Mouse (Mus musculus): ENCODE results near the gene Tppp3.

Gene Tppp3

GRCm38 (mm10) chr8:105467396-105467985, 3.8 kb downstream of the Tppp3 start:
- no peak for DNase-seq (ENCODE audit: low read depth)

DNA sequence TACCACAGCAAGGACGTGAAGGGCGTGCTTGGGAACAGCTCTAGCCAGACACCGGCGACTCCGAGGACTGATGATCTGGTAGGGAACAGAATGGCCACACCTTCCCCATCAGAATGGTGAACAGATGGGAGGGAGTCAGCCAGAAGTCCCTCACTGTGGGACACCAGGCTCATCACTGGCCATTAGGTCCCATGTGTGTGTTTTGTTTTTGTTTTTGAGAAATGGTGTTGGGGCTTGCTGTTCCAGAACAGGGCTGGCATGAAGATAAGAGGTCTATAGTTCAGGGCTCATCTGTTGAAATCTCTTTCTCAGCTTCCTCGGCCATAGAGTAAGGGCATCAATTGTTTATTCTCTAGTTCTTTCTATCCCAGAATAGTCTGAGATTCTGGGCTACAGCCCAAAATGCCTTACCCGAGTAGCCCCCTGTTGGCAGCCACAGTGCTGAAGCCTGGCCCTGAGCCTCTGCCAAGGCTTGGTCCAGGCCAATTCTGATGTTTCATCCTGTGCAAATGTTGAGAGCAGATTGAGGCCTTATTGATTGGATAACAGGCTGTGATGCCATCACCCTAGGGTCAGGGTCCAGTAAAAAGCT, 4.5 kb downstream of the Tppp3 start:
- no peak for DNase-seq (ENCODE audit: low read depth)

DNA sequence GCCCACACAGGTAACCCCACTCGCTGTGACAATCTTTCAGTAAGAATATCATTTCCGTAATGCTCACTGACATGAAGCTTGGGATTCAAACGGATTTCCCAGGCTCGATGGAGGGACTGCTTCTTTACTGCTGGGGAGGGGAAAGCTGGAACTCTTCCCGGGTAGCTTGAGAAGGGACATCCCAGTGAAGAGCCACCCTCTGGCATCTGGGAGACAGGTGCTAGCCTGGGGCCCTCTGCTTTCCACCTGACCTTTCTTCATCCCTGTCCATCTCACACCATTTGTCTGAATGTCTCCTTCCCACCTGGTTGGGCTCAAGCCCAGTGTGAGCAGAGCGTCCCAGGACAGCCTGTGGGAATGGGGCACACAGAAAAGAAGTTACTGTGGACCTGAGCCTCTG, 5.1 kb downstream of the Tppp3 start:
- no peak for DNase-seq (ENCODE audit: low read depth)

DNA sequence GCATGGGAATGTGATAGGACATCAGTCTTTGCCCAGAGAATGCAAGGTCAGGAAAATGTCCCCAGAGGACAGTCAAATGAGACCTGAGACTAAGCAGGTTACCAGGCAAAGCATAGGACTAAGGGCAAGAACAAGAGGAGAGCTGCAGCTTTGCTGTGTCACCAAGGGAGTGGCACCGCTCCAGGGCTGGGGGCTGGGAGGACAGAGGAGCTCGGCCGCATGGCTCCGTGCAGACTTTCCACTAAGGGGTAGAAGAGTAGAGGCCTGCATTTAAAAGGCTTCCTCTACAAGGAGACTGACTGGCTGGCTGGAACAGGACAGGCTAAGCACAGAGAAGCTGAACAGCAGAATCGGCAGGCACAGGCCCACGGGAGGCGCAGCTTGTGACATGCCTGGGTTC, 6.7 kb downstream of the Tppp3 start:
- no peak for DNase-seq (ENCODE audit: low read depth)

DNA sequence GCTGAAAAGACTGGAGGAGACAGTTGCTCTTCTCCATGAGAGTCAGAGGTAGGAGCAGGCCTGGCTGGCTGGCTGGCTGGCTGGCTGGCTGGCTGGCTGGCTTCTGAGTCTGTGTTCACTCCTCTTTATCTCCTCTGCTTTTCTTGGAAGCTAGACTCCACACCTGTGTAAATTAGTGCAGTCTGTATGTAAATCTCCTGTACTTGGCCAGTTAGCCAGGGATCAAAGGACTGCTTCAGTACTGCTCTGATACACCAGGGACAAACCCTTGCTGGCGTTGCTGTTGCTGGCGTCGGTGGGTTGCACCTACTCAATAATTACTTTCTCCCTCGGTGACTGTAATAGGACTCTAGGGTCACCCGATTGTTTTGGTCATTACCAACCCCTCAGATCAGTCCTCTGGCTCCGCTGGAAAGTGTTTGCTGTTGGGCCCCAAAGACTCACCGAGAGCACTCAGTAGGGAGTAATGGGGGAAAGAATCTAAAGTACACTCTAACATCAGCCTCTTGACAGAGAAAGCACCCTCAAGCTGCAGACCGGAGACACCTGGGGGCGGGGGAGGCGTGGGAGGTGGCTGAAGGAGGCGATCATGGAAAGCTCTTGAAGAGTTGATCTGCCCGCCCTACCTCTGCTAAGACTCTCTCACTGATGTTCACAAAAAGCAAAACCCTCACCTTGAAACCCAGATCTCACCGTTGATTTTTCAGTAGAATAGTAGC, 10.1 kb downstream of the Tppp3 start:
- no peak for DNase-seq (ENCODE audit: low read depth)

GRCm38 (mm10) chr8:105455218-105455617, 16.1 kb downstream of the Tppp3 start:
- DNase-seq (ENCODE audit: low read depth): no peak

DNA sequence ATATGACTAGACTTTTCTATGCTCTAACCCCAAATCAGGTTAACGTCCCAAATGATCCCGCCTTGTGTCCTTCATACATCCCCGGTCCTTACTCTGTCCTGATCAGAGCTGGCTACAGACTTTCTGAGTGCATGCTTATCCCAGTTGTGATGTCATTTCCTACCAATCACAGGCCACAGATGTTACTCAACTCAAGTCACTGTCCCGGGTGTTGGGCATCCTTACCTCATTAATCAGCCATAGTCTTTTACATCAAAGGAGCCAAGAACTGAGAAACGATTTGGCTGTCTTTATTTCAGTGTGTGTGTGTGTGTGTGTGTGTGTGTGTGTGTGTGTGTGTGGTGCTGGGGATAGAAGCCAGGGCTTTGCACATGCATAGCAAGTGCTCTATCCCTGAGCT, 17.2 kb downstream of the Tppp3 start:
- DNase-seq (ENCODE audit: low read depth): no peak

DNA sequence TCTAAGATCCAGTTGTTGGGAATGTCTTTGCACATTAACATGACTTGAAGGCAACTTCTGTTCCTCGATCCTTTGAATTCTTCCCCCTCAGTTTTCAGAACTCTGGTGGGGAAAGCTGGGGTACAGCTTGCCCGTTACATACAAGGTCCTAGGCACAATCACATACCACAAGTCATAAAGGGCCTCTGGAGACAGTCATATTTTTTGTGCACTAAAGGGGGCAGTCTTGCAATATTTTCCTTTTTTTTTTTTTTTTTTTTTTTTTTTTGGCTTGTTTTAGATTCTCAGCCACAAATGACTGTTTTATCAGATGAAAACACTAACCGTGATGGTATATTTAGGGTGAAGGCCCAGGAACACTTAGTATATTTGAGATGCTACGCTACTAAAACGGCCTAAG, 18.0 kb downstream of the Tppp3 start:
- DNase-seq (ENCODE audit: low read depth): no peak

GRCm38 (mm10) chr8:105451903-105452603, 19.3 kb downstream of the Tppp3 start:
- no peak for DNase-seq (ENCODE audit: low read depth)

DNA sequence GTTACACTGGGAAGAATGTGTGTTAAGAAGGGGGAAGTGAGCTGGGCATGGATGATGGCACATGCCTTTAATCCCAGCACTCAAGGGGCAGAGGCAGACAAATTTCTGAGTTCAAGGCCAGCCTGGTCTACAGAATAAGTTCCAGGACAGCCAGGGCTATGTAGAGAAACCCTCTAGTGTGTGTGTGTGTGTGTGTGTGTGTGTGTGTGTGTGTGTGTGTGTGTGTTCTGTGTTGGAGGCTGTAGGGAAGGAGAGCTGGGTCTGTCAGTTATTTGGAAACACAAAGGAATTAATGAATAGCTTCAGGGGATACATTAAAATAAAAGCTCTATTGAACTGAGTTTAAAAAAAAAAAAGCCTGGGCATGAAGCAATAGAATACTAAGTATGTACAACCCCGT, 20.3 kb downstream of the Tppp3 start:
- DNase-seq (ENCODE audit: low read depth): no peak

DNA sequence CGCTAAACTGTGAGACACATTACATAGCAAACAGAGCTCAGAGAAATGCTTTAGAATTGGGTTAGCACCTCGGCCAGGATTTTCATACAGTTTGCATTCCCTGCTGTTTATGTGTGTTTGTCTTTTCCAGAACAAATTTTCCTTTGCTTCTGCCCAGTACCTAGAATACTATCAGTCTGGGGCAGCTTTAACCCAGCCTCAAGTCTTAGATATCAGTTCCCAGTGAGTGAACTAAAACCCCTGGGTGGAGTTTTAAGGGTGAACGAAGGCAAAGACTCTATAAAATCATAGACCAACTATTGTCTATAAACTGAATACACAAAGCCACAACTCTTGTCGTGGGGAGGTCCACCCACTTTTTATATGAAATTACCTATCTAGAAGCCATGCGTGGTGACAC, 22.7 kb downstream of the Tppp3 start:
- DNase-seq (ENCODE audit: low read depth): peak; percentile 63

GRCm38 (mm10) chr8:105448188-105448587, 23.1 kb downstream of the Tppp3 start:
- peak; percentile 50 for DNase-seq (ENCODE audit: low read depth)

- no peak for DNase-seq (ENCODE audit: low read depth)
Observed at GRCm38 (mm10) chr8:105446127-105446552, 25.2 kb downstream of the Tppp3 start.

GRCm38 (mm10) chr8:105445296-105446126, 25.8 kb downstream of the Tppp3 start:
- no peak for DNase-seq (ENCODE audit: low read depth)

DNA sequence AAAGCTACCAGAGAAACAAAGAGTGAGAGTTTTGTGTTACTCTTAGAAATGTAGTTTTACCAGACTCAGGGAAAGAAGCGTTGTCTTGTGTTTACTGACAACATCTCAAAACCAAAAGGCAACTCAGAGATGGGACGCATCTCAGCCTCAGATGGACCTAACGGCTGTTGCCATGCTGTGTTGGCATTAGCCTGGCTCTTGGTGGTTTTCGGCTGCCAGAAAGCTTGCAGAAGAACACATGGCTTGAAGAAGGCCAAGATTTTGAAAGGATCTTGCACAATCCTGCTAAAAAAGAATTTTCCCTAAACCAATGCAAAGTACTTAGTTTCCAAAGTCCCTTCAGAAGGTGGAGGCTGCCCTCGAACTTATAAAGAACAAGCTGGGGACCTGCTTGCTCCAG, 28.7 kb downstream of the Tppp3 start:
- no peak for DNase-seq (ENCODE audit: low read depth)

GRCm38 (mm10) chr8:105441433-105441832, 29.9 kb downstream of the Tppp3 start:
- peak; percentile 48 for DNase-seq (ENCODE audit: low read depth)

DNA sequence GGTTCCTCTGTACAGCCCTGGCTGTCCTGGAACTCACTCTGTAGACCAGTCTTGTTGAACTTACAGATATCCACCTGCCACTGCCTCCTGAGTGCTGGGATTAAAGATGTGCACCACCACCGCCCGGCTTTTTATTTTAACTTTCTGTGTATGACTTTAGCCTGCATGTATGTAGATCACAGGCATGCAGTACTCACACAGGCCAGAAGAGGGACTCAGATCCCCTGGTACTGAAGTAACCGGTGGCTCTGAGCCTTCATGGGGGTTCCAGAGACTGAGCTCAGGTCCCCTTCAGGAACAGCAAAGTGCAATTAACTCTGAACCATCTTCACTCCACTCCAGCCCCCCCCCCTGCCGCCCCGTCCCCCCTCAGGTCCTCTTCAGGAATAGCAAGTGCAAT, 32.5 kb downstream of the Tppp3 start:
- peak; percentile 66 for DNase-seq (ENCODE audit: low read depth)

GRCm38 (mm10) chr8:105437078-105437748, 34.1 kb downstream of the Tppp3 start:
- no peak for DNase-seq (ENCODE audit: low read depth)

GRCm38 (mm10) chr8:105436218-105436617, 35.1 kb downstream of the Tppp3 start:
- DNase-seq (ENCODE audit: low read depth): no peak

GRCm38 (mm10) chr8:105434136-105434535, 37.2 kb downstream of the Tppp3 start:
- DNase-seq (ENCODE audit: low read depth): no peak

DNA sequence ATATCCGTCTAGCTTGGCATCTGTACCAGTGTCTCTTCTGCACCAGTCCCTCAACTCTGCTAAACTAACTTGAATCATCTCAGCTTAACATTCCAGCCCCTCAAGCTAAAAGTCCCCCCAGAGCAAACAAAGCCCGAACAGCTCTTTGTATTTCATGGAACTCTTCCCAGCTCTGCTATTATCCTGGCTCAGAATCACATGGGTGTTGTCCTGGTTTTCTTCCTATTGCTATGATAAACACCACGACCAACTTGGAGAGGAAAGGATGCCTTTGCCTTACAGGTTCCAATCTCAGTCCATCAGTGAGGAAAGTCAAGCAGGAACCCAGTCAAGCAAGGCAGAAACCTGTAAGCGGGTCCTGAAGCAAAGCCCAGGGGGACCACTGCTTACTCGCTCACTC, 37.8 kb downstream of the Tppp3 start:
- DNase-seq (ENCODE audit: low read depth): no peak
